Mouse (Mus musculus) neural tube, embryonic 13.5 days (tissue): ENCODE data around the gene Arl15. TPM values are rescaled to one million over a fixed set of nuclear protein-coding genes. Genes with fewer than 3 reads are reported as not detected.
A peak's percentile ranks its signal among the peaks of the same experiment; 100 is the strongest.

Experiments
- ATAC-seq: fragments of 200-750 bp; cut with Nextera tagmentation; 2 replicates; pipeline ENCODE4 v1.8.0; 2017; ENCODE audit warnings: low read depth, mild to moderate bottlenecking, moderate TSS enrichment, moderate library complexity
- H3K27ac ChIP-seq: fragments of 300-500 bp; sonication (generic); replicated peaks from 2 replicates; pipeline ENCODE4 v1.5.1; 2015; ENCODE audit warnings: moderate library complexity, mild to moderate bottlenecking, inconsistent platforms
- H3K27me3 ChIP-seq: fragments of 300-500 bp; sonication (generic); 2 replicates; pipeline ENCODE4 v1.6.1; 2015; ENCODE audit warnings: mild to moderate bottlenecking, inconsistent platforms
- H3K36me3 ChIP-seq: fragments of 300-500 bp; sonication (generic); 2 replicates; pipeline ENCODE4 v1.6.1; 2015; ENCODE audit warnings: mild to moderate bottlenecking, inconsistent platforms
- H3K4me1 ChIP-seq: fragments of 300-500 bp; sonication (generic); replicated peaks from 2 replicates; pipeline ENCODE4 v1.6.1; 2015; ENCODE audit warnings: inconsistent platforms
- H3K4me2 ChIP-seq: fragments of 300-500 bp; sonication (generic); 2 replicates; pipeline ENCODE4 v1.6.1; 2015; ENCODE audit warnings: inconsistent platforms, mild to moderate bottlenecking, moderate library complexity
- H3K4me3 ChIP-seq: fragments of 300-500 bp; sonication (generic); 2 replicates; pipeline ENCODE4 v1.5.1; 2015; ENCODE audit warnings: mild to moderate bottlenecking, inconsistent platforms
- H3K9ac ChIP-seq: fragments of 300-500 bp; sonication (generic); 2 replicates; pipeline ENCODE4 v1.6.1; 2015; ENCODE audit warnings: moderate library complexity, mild to moderate bottlenecking, inconsistent platforms
- H3K9me3 ChIP-seq: fragments of 300-500 bp; sonication (generic); 2 replicates; pipeline ENCODE4 v1.6.1; 2016; ENCODE audit warnings: inconsistent platforms
- WGBS: fragments of 180-500 bp; shearing (Covaris S2); methylation state at CpG from one replicate; pipeline ENCODE4 v1.1.7; 2015; 5-methylcytosine and 5-hydroxymethylcytosine counted together
- polyA plus RNA-seq: library from polyadenylated mRNA; unstranded; fragments of >200 nt; fragmentation: Nextera tagmentation; extraction: Ambion mirVana; gene quantifications from 2 replicates; pipeline ENCODE4 v1.2.1, GENCODE M21; 2015

Gene Arl15
- polyA plus RNA-seq, 1 experiment from 2014 or later = 14.8 TPM

DNA sequence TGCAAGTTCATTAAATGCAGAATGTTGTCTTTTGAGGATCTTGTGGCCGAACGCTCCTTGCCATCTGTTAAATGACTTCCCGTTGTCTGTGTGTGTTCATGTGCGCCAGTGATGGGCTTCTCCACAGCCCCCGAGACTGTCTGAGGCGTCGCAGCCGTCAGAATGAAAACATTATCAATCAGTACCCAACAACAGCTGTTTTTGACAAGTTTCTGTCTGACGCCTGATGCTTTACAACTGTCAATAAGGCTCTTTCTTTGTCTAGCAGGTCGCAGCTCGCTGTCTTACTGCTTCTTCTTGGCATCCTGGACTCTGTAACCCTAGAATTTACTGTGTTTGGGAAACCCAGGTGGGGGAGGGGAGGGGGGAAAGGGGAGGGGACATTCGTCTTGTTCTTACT, 362.4 kb downstream of the Arl15 start:
- WGBS = 27% methylated on average over 12 of the region's 12 CpGs
- H3K36me3 ChIP-seq = peaks cover 6% of the 10 kb centered on the region
- H3K27ac ChIP-seq = no peak overlapping the region
- no peak overlapping the region for H3K4me3 ChIP-seq
- H3K4me2 ChIP-seq = peak overlapping the region; percentile 22; the same call in 1 of the 2 replicates
- H3K27me3 ChIP-seq = no peaks in the 10 kb centered on the region
- peaks cover 26% of the 10 kb centered on the region for H3K4me1 ChIP-seq
- 0 out of 2 replicates have a peak overlapping the region, but pooled peaks have one; percentile 12 for H3K9ac ChIP-seq
- no peak for ATAC-seq
- H3K9me3 ChIP-seq = no peaks in the 10 kb centered on the region

DNA sequence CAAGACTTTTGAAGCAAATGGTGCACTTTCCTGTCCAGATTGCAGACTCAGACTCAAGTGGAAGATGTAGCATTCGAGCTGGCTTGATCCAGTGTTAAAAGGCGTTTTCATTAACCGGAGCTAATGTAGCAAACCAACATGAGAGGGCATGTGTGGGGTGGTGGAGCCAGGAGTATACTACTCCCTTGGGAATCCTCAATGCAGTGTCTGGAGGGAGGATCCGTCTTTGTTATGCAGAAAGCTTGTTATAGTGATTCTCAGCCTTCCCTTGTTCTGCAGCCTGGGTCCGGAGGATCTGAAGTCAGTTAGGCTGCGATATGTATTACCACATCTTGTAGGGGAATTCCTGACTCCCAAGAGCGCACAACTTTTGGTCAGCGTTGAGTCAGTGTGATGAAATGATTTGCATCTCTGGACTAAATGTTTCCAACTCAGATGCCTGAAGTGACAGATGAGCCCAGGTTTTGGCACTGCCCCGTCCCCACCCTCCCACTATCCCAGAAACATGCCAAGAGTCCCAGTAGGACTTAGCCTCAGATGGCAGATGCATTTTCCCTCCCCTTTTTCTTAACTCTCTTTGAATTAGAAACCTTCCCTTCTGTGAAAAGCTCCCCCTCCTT, 363.9 kb downstream of the Arl15 start:
- H3K27ac ChIP-seq = no peak overlapping the region
- peaks cover 26% of the 10 kb centered on the region for H3K4me1 ChIP-seq
- H3K4me2 ChIP-seq = no peak overlapping the region
- no peaks in the 10 kb centered on the region for H3K9me3 ChIP-seq
- H3K27me3 ChIP-seq = no peaks in the 10 kb centered on the region
- H3K36me3 ChIP-seq = peaks cover 6% of the 10 kb centered on the region
- 50% methylated on average over 9 of the region's 9 CpGs for WGBS
- no peak overlapping the region for H3K9ac ChIP-seq
- peak; percentile 56; the same call in 1 of the 2 replicates for ATAC-seq
- no peak overlapping the region for H3K4me3 ChIP-seq

DNA sequence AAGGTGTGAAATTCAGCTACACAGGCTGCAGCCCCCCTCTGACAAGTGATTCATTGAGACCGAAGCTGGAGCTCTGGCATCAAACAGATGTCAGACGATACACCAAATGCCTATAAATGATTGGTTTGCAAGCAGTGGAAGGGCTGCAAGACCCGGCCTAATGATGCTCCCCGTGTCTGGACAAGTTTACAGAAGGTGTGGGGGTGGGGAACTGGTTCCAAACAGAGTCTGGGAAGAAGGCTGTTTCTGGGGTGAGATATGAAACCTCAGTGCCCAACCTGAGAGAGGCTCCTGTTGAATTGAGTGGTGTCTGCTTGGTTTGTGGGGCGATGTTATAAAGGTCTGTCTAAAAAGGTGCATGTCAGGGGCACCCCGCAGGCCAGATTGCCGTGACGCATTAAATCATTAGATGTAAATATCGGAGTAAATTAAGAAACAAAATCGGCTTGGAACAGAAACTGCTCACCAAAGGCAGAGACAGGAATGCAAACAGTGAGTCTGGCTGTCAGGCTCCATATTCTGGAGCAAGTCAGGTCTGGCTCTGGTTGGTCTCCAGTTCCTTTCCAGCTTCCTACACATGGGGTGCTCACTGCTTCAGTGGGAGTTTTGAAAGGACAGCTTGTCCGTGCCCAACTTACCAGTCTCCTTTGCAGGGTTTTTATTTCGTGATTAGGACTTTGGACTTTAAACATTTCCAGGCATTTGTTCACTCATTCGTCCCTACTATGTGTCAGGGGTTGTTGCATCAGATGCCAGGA, 365.5 kb downstream of the Arl15 start:
- 55% methylated on average over 13 of the region's 13 CpGs for WGBS

DNA sequence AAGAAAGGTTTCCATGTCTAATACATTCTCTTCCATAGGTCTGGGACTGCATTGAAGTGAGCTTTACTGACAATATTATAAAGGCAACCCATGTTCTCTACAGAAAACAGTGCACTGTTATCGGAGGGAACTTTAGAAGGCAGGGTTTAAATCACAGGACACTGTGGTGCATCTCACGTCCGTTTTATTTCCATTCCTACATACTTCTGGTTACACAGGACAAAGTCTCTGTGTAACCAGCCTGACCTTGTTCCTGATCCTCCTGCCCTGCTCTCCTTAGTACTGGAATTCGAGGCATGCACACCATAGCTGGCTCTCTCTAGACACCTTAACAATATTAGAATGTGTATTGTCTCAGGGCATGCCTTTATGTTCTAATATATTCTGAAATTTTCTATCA, 368.4 kb downstream of the Arl15 start:
- Histone ChIP-seq H3K4me2 (no peak overlapping the region), H3K4me1 (peaks cover 20% of the 10 kb centered on the region)
- no peak for ATAC-seq

More for the DNA sequence above, 365.5 kb downstream of the Arl15 start:
- no peak for ATAC-seq
- H3K27ac ChIP-seq = no peak overlapping the region
- no peaks in the 10 kb centered on the region for H3K9me3 ChIP-seq
- no peaks in the 10 kb centered on the region for H3K27me3 ChIP-seq
- peaks cover 26% of the 10 kb centered on the region for H3K4me1 ChIP-seq
- H3K9ac ChIP-seq = no peak overlapping the region
- peaks cover 3% of the 10 kb centered on the region for H3K36me3 ChIP-seq
- no peak overlapping the region for H3K4me3 ChIP-seq
- no peak overlapping the region for H3K4me2 ChIP-seq

DNA sequence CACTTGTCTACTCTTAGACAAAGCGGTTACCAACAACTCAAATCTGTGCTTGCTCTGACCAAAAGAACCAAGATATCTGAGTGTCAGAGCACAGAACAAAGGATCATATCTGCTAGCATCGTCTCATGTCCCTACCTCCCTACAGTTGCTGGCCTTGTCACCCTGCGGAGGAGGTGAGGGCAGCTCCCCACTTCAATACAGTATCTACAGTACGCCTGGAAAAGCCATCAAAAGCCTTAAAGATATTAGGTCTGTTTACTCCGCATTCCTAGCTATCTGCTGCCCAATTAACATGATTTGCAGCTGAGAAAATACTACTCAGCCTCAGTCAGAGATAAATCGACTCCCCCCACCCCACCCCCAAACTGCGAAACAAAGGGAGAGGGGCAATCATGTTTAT, 371.3 kb downstream of the Arl15 start:
- no peaks in the 10 kb centered on the region for H3K36me3 ChIP-seq
- H3K27ac ChIP-seq = no peak overlapping the region
- H3K4me2 ChIP-seq = no peak overlapping the region
- 0 out of 2 replicates have a peak, but pooled peaks cover 4% of the 10 kb centered on the region for H3K27me3 ChIP-seq
- WGBS = 67% methylated on average over 7 of the region's 7 CpGs
- H3K9me3 ChIP-seq = no peaks in the 10 kb centered on the region
- no peak overlapping the region for H3K4me3 ChIP-seq
- H3K4me1 ChIP-seq = 0 out of 2 replicates have a peak, but pooled peaks cover 2% of the 10 kb centered on the region
- H3K9ac ChIP-seq = no peak overlapping the region
- no peak for ATAC-seq

More for the DNA sequence above, 368.4 kb downstream of the Arl15 start:
- Histone ChIP-seq H3K9ac (no peak overlapping the region), H3K36me3 (no peaks in the 10 kb centered on the region), H3K27me3 (no peaks in the 10 kb centered on the region), H3K4me3 (no peak overlapping the region), H3K27ac (no peak overlapping the region), H3K9me3 (no peaks in the 10 kb centered on the region)
- 88% methylated on average over 4 of the region's 4 CpGs for WGBS

DNA sequence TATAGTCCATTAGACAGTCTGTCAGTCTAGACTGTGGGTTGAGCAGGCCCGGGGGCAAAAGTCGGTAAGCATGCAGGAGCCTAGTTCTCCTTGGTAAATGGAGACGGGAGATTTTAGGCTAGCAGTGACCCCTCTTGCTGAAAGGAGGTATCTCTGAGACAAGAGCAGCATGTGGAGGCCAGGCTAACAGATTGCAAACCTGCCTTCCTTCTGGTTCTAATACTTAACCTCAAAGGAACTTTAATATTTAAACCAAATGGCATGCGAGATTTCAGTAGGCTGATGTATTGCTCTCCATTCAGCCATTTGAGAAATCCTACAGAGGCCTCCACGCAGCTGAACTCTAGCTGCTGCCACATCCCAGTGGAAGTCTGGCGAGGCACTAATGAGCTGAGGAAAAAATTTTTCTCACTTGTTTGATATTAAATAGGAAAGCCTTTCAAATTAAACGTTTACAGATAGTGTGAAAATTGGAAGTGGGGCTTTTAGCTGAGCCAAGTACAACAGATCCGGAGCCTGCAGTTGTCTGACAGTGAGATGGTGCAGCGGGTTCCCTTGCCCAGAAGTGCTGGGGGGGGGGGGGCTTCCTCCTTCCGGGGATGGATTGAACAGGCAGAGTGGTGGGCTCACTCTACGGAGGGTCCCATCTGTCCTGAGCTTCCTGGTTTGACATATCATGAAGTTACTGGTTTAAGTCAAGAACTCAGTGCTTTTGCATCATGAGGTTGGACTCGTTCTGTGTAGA, 372.3 kb downstream of the Arl15 start:
- Histone ChIP-seq H3K27ac (no peak overlapping the region), H3K9ac (no peak overlapping the region), H3K9me3 (no peaks in the 10 kb centered on the region), H3K4me2 (no peak overlapping the region), H3K36me3 (no peaks in the 10 kb centered on the region), H3K27me3 (0 out of 2 replicates have a peak, but pooled peaks cover 4% of the 10 kb centered on the region), H3K4me3 (no peak overlapping the region), H3K4me1 (0 out of 2 replicates have a peak, but pooled peaks cover 2% of the 10 kb centered on the region)
- no peak for ATAC-seq
- 63% methylated on average over 12 of the region's 12 CpGs for WGBS

DNA sequence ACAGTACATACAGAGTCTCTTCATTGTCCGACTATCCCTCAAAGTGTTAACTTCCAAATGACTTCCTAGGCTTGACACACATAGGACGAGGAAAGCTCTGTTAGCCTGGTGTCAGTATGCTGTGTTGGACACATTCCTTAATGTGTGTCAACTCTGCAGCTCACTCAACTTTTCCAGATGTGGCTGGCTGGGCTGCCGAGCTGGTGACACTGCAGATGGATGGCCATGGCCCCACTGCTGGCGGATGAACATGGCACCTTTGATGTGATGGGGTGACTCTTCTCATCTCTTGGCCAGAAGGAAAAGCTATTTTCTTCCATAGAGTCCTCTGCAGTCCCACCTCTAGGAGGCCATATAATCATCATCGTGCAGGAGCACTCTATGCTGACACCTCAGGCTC, 375.8 kb downstream of the Arl15 start:
- H3K36me3 ChIP-seq = no peaks in the 10 kb centered on the region
- no peak overlapping the region for H3K9ac ChIP-seq
- H3K27me3 ChIP-seq = 0 out of 2 replicates have a peak, but pooled peaks cover 4% of the 10 kb centered on the region
- H3K27ac ChIP-seq = no peak overlapping the region
- 72% methylated on average over 5 of the region's 5 CpGs for WGBS
- no peak overlapping the region for H3K4me3 ChIP-seq
- no peaks in the 10 kb centered on the region for H3K9me3 ChIP-seq
- H3K4me1 ChIP-seq = 0 out of 2 replicates have a peak, but pooled peaks cover 2% of the 10 kb centered on the region
- ATAC-seq = no peak
- H3K4me2 ChIP-seq = no peak overlapping the region

DNA sequence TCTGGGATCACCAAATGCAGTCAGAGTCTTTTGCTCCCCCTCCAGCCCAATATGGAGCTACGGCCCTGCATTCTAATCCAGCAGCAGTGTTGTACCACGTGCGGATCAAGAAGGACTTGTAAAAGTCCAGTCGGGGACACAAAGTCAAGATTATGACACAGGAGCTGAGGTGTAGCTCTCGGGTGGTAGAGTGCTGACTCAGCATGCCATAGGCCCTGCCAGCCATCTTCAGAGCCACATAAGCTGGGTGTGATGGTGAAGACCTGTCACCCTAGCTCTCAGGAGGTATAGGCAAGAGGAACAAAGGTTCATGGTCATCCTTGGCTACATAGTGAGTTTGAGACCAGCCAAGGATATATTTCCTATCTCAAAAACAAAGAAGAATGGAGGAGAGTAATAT, 377.2 kb downstream of the Arl15 start:
- H3K4me1 ChIP-seq = no peaks in the 10 kb centered on the region
- no peak overlapping the region for H3K4me3 ChIP-seq
- 0 out of 2 replicates have a peak, but pooled peaks cover 4% of the 10 kb centered on the region for H3K27me3 ChIP-seq
- ATAC-seq = no peak
- no peaks in the 10 kb centered on the region for H3K36me3 ChIP-seq
- H3K9me3 ChIP-seq = no peaks in the 10 kb centered on the region
- WGBS = 90% methylated on average over 5 of the region's 5 CpGs
- H3K4me2 ChIP-seq = no peak overlapping the region
- H3K27ac ChIP-seq = no peak overlapping the region
- no peak overlapping the region for H3K9ac ChIP-seq

DNA sequence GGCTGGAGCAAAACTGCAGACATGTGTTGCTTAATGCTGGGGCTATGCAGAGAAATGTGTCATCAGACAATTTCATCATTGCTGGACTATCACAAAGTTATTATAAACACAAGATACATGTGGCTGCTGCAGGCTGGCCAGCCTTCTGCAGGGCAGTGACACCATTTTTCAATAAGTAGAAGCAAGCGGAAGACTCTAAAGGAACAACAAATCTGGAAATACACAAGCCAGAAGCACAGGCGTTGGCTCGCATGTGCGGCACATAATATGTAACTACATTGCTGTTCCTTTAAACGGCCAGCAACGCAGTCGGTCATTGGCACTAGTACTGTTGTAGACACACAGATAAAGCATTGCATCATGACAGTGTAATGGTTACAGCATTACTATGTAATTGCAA, 393.8 kb downstream of the Arl15 start:
- H3K9me3 ChIP-seq = no peaks in the 10 kb centered on the region
- no peak overlapping the region for H3K27ac ChIP-seq
- no peak overlapping the region for H3K9ac ChIP-seq
- H3K36me3 ChIP-seq = no peaks in the 10 kb centered on the region
- H3K4me2 ChIP-seq = no peak overlapping the region
- H3K4me3 ChIP-seq = no peak overlapping the region
- no peak for ATAC-seq
- H3K27me3 ChIP-seq = no peaks in the 10 kb centered on the region
- no peaks in the 10 kb centered on the region for H3K4me1 ChIP-seq
- 95% methylated on average over 7 of the region's 7 CpGs for WGBS

DNA sequence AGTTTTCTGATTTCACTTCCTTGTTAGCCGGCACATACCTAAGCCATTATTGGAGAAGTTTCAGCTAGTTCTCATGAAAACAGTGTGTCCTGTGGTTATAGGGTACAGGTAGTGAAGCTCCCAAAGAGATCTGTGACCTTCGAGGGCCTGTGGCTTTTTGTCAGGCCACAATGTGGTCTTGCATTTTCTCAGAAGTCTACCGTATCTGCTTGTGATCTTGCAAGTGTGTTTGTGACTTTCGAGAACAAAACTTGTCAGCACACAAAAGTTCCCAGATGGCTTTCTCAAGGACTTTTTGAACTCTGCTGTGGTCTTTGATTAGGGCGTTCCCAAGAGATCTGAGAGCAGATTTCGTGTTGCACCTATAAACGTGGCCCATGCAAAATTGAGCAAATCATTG, 394.5 kb downstream of the Arl15 start:
- no peaks in the 10 kb centered on the region for H3K4me1 ChIP-seq
- no peak overlapping the region for H3K4me2 ChIP-seq
- no peaks in the 10 kb centered on the region for H3K9me3 ChIP-seq
- no peak for ATAC-seq
- no peaks in the 10 kb centered on the region for H3K27me3 ChIP-seq
- H3K27ac ChIP-seq = no peak overlapping the region
- H3K4me3 ChIP-seq = no peak overlapping the region
- 92% methylated on average over 7 of the region's 7 CpGs for WGBS
- no peaks in the 10 kb centered on the region for H3K36me3 ChIP-seq
- H3K9ac ChIP-seq = no peak overlapping the region

DNA sequence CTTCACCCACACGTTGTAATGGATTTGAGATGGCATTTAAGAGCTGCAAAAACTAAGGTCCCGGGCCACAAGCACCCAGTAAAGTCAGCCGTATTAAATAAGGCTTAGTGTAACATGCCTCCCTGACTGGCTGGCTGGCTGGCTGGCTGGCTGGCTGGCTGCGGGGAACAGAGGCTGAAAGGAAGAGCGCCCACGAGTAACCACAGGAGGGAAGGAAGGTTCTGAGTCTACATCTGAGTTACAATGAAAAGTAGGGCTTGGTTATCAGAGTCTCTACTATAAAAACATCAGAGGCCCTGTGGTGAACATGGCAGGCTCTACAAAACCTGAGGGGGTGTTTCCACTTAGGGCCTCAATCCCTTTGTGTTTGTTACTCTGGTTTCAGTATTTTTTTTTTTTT, 395.1 kb downstream of the Arl15 start:
- WGBS = 74% methylated on average over 6 of the region's 6 CpGs
- no peaks in the 10 kb centered on the region for H3K4me1 ChIP-seq
- no peaks in the 10 kb centered on the region for H3K27me3 ChIP-seq
- no peaks in the 10 kb centered on the region for H3K36me3 ChIP-seq
- no peak overlapping the region for H3K4me3 ChIP-seq
- ATAC-seq = no peak
- no peaks in the 10 kb centered on the region for H3K9me3 ChIP-seq
- no peak overlapping the region for H3K9ac ChIP-seq
- no peak overlapping the region for H3K4me2 ChIP-seq
- no peak overlapping the region for H3K27ac ChIP-seq

DNA sequence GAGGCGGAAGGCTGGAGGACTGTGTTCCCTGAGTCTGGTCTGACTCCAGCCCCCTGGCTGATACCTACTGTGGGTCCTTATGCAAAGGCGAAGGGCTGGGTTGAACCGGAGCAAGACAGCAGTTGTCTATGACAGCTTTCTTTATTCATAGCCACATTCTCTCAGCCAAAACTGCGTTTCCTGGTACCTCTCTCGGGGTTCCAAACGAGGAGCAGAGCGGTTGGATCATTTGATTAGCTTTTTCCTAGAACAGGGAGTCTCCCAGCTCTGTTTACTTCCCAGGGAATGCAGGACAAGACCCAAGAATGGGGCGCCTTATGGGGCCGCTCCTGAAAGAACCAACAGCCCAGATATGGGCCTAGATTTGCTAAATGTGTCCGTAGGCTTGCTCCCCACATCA, 396.6 kb downstream of the Arl15 start:
- Histone ChIP-seq H3K4me2 (no peak overlapping the region), H3K27ac (no peak overlapping the region), H3K27me3 (no peaks in the 10 kb centered on the region), H3K36me3 (no peaks in the 10 kb centered on the region), H3K9ac (no peak overlapping the region), H3K4me1 (no peaks in the 10 kb centered on the region), H3K4me3 (no peak overlapping the region), H3K9me3 (no peaks in the 10 kb centered on the region)
- 90% methylated on average over 10 of the region's 10 CpGs for WGBS
- no peak for ATAC-seq
